Mouse (Mus musculus) heart, postnatal 4 days (tissue): ENCODE measurements around the gene 1700021F05Rik. TPM values are rescaled to one million over a fixed set of nuclear protein-coding genes. Genes with fewer than 3 reads are reported as not detected.

Experiments used
- DNase-seq: peaks from one replicate; pipeline ENCODE4 v3.0.0; 2021
- total RNA-seq, 2 experiments: library from RNA; stranded (reverse); gene quantifications; 2 replicates each; pipeline ENCODE4 v1.2.3; 2021

The 1700021F05Rik gene
- total RNA-seq, 2 experiments from 2014 or later: 89.9 to 94.5 TPM

- no peak for DNase-seq
Observed at GRCm38 (mm10) chr10:43481179-43481578, 59.6 kb downstream of the 1700021F05Rik start.

GRCm38 (mm10) chr10:43480227-43480849 lies 60.5 kb downstream of the 1700021F05Rik start:
- no peak for DNase-seq

- peak; percentile 91 for DNase-seq
Observed at GRCm38 (mm10) chr10:43479436-43480157, 61.2 kb downstream of the 1700021F05Rik start.

- DNase-seq: peak; percentile 74
Observed at GRCm38 (mm10) chr10:43478751-43479435, 61.9 kb downstream of the 1700021F05Rik start, which contains the start of gene Bend3. Gene Bend3, plus strand, starts transcription at chr10:43478831.

GRCm38 (mm10) chr10:43477865-43478681 lies 62.7 kb downstream of the 1700021F05Rik start:
- peak; percentile 74 for DNase-seq

- no peak for DNase-seq
Observed at GRCm38 (mm10) chr10:43477459-43477858, 63.3 kb downstream of the 1700021F05Rik start.

- peak; percentile 57 for DNase-seq
Observed at GRCm38 (mm10) chr10:43475376-43475775, 65.4 kb downstream of the 1700021F05Rik start.

Other genes starting within 250 kb of the 1700021F05Rik start
- 10 to 100 TPM; 13.8 to 15.2 TPM for gene Bend3, start 62.2 kb downstream of the 1700021F05Rik start, total RNA-seq
- gene Gm9803, start 16.9 kb downstream of the 1700021F05Rik start, total RNA-seq: 1 to 10 TPM; 5.8 to 6.4 TPM
- gene Cd24a, start 37.3 kb upstream of the 1700021F05Rik start, total RNA-seq: 10 to 100 TPM; 14.6 to 22.6 TPM